Mouse (Mus musculus): Measurements from ENCODE around the gene Gm45213.

The Gm45213 gene

GRCm38 (mm10) chr7:66106581-66107056 lies 63.2 kb downstream of the Gm45213 start:
- no peak for DNase-seq (ENCODE audit: low spot score)

GRCm38 (mm10) chr7:66107206-66107605 lies 63.8 kb downstream of the Gm45213 start:
- DNase-seq (ENCODE audit: low spot score): no peak

GRCm38 (mm10) chr7:66107930-66108329 lies 64.5 kb downstream of the Gm45213 start:
- DNase-seq (ENCODE audit: low spot score): no peak

- peak; percentile 92 for DNase-seq (ENCODE audit: low spot score)
Observed at GRCm38 (mm10) chr7:66108961-66109854, 65.8 kb downstream of the Gm45213 start, which contains the start of gene Chsy1. TSS of gene Chsy1 (plus strand) at chr7:66109515.

- peak; percentile 51 for DNase-seq (ENCODE audit: low spot score)
Observed at GRCm38 (mm10) chr7:66109855-66110635, 66.6 kb downstream of the Gm45213 start.

- DNase-seq (ENCODE audit: low spot score): no peak
Observed at GRCm38 (mm10) chr7:66110636-66111112, 67.3 kb downstream of the Gm45213 start.

- DNase-seq (ENCODE audit: low spot score): no peak
Observed at GRCm38 (mm10) chr7:66111211-66111610, 67.8 kb downstream of the Gm45213 start.
